Mouse (Mus musculus) stomach, postnatal 0 days (tissue): ENCODE measurements around the gene Serpinf2.

Experiments used
- CTCF ChIP-seq: IDR thresholded peaks from 2 replicates; pipeline ENCODE4 v1.5.1; 2016; ENCODE audit warnings: antibody characterized with exemption, low read depth, mild to moderate bottlenecking, moderate library complexity
- EP300 ChIP-seq: optimal IDR thresholded peaks from 2 replicates; pipeline ENCODE3; 2016; ENCODE audit warnings: antibody characterized with exemption

GRCm38 (mm10) chr11:75467512-75468215 lies 28.3 kb upstream of the Serpinf2 start:
- TF ChIP-seq CTCF = peak; percentile 28; the same call in 1 of the 2 replicates
- no peak for TF ChIP-seq EP300
